Mouse (Mus musculus) urinary bladder, postnatal 10 days (tissue): Measurements from ENCODE around the gene Nfkb1.

Experiments
- DNase-seq: peaks from one replicate; pipeline ENCODE4 v3.0.0; 2022; ENCODE audit warnings: low spot score

Gene Nfkb1

GRCm38 (mm10) chr3:135586060-135586459 is 105.3 kb downstream of the Nfkb1 start:
- no peak for DNase-seq

GRCm38 (mm10) chr3:135585482-135585881 is 105.9 kb downstream of the Nfkb1 start:
- no peak for DNase-seq

- DNase-seq, result no peak
These were observed 109.1 kb downstream of the Nfkb1 start for GRCm38 (mm10) chr3:135582246-135582645.

DNA sequence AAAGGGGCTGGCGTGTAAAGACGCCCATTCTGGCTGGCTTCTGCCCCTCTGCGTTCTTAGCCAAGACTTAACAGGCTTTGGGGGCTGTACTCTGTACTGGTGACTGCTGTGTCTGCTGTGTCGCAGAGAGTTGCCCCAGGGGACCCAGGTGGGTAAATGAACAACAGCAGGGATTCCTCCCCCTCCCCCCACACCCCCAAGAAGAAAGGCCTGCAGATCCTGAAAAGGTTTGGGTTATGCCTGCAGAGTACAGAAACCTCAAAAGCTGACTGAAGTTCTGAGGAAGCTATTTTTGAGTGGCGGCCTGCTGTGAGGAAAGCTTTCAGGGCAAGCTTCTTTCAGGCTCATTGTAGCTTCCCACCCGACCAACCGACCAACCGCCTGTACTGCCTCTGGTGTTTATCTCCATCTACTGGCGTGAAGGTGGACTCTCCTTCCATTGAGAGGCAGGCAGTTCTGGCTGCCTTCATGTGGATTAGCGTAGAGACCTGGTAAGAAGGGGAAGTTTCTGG is 109.7 kb downstream of the Nfkb1 start:
- DNase-seq, result no peak

DNA sequence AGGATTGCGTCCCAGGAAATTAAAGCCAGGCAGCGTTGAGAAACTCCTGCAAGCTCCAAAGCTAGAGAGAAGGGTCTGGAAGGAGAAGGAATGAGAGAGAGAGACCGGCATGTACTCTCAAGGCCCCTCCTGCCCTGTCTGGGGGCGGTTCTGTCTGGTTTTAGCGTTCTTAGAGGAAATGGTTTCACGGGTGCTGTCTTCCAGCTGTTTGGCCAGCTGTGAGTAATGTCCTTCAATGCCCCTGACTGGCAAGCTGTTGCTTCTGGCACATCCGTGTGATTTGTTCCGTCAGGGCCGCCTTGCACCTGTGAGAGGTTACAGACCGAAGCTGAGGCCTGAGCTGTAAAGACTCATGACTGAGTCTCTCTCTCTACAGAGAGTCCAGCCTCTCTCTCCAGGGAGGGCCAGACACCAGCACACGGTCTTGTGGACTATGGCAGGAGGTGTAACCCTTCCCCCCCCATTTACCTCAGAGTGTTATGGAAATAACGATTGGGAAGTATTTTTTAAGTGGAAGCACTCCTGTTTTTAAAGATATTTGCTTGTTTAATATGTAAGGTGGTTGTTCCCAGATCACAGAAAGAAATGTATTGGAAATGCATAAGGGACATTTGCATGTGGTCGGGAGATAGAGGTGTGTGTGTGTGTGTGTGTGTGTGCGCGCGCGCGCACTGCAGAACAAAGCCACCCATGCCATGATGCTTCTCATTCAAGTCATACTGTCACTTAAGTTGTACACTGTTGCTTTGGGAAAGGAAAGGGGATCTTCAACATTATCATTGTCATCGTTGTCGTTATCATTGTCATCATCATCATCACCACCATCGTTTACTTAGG is 110.7 kb downstream of the Nfkb1 start:
- DNase-seq, result no peak

DNA sequence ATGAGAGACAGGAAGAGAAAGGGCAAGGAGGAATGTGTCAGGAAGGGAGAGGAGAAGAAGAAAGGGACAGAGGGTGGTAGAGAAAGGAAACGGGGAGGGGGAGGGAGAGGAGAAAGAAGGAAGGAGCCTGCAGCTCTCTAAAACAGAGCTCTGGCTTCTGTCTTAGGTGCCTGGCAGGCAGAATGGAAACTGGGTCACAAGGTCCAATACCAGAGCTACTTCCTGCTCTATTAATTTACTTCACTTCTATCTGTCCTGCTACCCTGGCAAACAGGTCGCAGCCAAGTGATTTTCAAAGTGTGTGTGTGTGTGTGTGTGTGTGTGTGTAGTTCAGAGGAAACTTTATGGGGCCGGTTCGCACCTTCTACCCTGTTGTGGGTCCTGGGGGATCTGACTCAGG is 112.2 kb downstream of the Nfkb1 start:
- no peak for DNase-seq

GRCm38 (mm10) chr3:135578588-135579140 is 112.7 kb downstream of the Nfkb1 start:
- DNase-seq, result no peak

DNA sequence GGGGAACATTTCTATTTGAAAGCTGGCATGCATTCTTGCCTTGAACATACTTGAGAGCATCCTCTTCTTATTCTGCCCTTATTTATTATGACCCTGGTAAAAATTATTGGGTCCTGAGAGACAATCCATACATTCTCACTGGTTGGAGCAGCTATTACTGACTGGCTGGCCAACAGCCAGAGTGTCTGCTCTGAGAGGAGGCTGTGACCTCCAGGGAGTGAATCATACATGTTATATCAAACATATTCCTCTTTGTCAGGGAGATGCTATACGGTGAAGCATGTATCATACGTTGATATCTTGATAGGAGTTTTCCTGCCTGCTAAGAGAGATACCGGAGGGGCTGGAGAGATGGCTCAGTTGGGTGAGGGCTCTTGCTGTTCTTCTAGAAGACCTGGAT is 116.2 kb downstream of the Nfkb1 start:
- DNase-seq, result no peak

GRCm38 (mm10) chr3:135573051-135573450 is 118.3 kb downstream of the Nfkb1 start:
- no peak for DNase-seq

- no peak for DNase-seq
These were observed 119.8 kb downstream of the Nfkb1 start for GRCm38 (mm10) chr3:135571540-135571939.

DNA sequence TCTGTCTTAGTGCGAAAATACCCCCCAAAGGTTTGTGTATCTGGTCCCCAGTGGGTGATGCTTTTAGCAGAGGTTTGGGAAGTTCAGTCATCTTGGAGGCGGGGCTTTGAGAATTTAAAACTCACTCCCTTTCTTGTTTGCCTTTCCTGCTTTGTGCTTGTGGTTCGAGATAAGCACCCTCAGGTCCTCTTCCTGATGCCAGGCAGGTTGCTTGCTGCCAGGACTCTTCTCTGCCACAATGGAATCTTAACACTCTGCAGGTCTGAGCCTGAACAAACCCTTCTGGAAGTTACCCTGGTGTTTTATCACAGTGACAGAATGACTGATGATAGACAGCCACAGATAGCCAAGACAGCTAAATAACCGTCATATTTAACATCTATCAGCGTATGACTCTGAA is 122.7 kb downstream of the Nfkb1 start:
- DNase-seq, result no peak

DNA sequence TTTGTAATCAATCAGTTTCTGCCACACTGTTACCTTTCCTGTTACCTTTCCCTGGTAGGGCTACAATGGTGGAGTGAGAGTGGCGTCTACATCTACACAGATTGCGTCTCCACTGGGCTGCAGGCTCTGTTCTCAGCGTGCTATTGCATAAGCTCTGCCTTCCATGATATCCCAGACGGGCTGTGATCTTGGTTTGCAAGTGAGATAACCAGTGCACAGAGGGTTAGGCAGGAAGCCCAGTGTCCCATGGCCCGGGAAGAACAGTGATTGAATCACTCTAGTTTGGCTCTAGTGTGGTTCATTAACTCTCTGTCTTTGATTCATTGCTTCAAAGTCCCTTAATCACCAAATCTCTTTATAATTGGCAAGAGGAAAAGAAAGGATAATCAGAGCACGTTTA is 123.5 kb downstream of the Nfkb1 start:
- no peak for DNase-seq

DNA sequence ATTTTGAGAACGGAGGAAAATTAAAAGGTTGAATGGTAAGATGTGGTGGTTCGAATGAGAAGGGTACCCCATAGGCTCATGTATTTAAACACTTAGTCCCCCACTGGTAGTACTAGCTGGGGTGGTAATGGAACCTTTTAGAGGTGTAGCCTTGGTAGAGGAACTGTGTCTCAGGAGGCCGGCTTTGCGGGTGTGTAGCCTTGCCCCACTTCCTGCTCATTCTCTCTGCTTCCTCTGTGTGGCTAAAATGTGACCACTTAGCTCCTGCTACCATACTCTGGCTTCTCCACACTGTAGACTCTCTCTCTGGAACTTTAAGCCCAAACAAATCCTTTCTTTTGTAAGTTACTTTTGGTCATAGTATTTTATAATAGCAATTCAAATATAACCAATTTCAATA is 126.0 kb downstream of the Nfkb1 start:
- DNase-seq, result no peak

- DNase-seq, result no peak
These were observed 126.6 kb downstream of the Nfkb1 start for GRCm38 (mm10) chr3:135564706-135565105.

DNA sequence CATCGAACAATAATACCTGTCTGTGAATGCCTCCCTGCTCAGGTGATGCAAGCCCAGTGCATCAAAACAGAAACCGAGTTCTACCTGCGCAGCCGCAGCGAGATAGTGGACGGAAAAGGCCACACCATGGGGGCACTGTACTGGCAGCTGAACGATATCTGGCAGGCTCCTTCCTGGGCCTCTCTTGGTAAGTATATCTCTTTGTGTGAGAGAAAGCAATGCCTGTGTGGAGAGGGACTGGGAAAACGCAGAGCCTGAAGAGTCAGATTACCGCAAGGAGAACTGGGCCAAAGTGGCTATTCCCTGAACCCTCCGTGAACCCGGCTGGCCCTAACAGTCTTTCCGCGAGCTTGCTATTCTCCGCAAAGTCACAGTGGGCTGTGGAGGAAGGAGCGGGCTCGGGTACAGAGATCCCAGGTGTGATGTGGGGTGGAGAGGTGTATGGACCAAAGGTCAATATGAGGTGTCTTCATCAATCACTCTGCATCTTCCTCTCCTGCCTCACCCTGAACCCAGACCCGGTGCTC is 128.1 kb downstream of the Nfkb1 start:
- no peak for DNase-seq

DNA sequence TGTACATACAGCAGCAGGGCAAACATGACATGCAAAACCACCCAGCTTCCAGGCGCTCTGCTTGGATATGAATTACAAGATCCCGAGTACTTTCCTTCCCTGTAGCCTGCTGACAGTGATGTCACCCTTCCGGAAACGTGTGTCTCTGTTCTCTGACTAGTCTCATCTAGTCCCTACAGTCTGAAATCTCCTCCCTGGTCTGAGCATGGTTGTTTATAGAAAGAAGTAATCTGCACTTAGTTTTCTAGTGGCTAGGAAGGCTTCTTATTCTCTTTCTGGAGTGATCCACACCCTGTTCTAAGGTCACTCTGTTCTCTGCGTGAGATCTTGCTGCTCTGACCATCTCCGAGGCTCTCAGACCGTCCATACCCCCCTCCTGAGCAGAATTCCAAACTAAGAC is 129.3 kb downstream of the Nfkb1 start:
- DNase-seq, result no peak

- DNase-seq, result no peak
These were observed 134.3 kb downstream of the Nfkb1 start for GRCm38 (mm10) chr3:135556851-135557662.

DNA sequence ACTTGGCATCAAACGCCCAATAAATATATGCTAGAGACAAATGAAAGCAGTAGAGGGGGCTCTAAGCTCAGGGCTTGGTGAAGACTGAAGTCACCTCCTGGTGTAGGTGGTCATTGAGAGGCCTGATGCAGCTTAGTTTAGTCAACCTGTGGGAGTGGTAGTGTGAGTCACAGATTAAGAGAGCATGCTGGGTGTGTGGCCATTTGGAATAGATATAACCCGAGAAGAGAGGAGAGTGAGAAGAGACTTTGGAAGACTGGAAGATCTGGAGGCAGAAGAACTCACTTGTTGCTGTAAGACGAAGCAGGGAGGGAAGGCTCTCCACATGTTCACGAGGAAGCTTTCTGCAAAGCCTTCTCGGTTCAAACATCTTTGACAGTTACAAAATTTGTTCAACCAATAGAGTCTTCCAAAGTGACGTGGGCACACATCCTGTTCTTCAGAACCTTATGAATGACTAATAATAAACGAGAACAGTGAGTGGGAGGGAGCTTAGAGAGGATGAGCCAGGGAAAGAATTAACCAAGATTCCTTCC is 135.2 kb downstream of the Nfkb1 start:
- DNase-seq, result no peak

DNA sequence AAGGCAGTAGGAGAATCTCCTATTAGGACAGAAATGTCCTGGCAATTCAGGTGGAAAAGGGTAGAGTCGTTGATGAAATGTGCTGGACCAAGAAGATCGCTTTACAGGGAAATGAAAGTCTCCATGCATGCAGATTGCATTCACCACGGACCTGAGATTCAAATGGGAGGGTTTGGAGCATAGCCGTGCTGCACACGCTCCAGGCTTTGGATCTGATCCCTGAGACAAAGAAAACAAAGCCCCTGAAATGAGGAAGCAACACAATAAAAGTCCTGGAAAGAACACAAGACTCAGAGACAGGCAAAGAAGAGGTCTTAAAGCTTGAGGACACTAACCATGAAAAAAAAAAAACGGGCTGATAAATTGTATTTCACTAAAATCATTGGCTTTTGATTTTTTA is 136.2 kb downstream of the Nfkb1 start:
- no peak for DNase-seq

DNA sequence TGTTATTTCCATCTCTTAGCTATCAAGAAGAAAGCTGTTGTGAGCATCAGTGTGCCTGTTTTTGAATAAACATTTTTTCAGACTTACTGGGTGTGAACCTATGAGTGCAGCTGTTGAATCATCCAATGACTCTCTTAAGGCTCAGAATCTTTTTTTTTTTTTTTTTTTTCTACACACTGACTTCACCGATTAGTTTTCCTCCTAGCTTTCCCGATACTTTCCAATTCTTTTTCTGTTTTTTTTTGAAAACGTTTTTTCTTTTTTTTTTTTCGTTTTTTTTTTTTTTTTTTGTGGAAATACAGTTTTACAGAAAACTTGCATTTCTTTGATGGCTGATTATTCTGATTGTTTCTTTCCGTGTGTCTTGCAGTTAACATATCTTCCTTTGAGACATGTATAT is 138.5 kb downstream of the Nfkb1 start:
- DNase-seq, result no peak

DNA sequence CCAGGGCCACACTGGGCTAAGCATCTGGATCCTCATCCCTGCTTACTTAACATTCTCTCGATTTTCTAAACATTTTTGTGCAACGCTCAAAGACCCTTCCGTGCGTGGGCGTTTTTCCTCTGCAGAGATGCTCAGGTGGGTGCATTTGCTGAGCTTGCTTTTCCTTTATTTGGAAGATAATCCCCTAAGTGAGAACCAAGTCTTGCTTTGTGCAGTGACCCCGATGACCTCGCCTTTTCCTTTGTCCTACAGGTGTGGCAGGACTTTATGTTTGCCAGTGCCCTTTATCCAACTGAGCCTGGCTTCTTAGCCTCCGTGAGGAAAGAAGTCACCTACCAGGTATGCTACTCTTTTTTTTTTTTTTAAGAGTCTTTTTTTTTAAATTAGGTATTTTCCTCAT is 144.0 kb downstream of the Nfkb1 start:
- no peak for DNase-seq

GRCm38 (mm10) chr3:135546212-135546923 is 145.0 kb downstream of the Nfkb1 start:
- no peak for DNase-seq
